Mouse (Mus musculus) MEL (cell line): ENCODE data around the gene Sox6. TPM values are rescaled to one million over a fixed set of nuclear protein-coding genes. Genes with fewer than 3 reads are reported as not detected.

Experiments used
- DNase-seq: peaks from one replicate; pipeline ENCODE4 v3.0.0; 2011; ENCODE audit warnings: low read depth, low spot score
- H3K27ac ChIP-seq: 2 replicates; pipeline ENCODE4 v1.5.1; 2012; ENCODE audit warnings: low read depth, mild to moderate bottlenecking, control low read depth, low read length, moderate library complexity; ENCODE audit not compliant: control insufficient read depth
- H3K27me3 ChIP-seq, 2 experiments: fragments of 150-350 bp in 1 of 2; sonication (generic) in 1 of 2; 2 replicates each; pipeline ENCODE4 v1.6.1; 2012; ENCODE audit warnings: low read length in 2 of 2, mild to moderate bottlenecking in 2 of 2, improper control_type of control experiment in 1 of 2, moderate library complexity in 1 of 2; ENCODE audit not compliant: insufficient read depth in 2 of 2, control insufficient read depth in 1 of 2
- H3K36me3 ChIP-seq, 2 experiments: 2 replicates each; pipeline ENCODE4 v1.6.1; 2012 to 2014; ENCODE audit warnings: low read length in 2 of 2, improper control_type of control experiment in 1 of 2, inconsistent platforms in 1 of 2, mild to moderate bottlenecking in 1 of 2; ENCODE audit not compliant: insufficient read depth in 2 of 2, control insufficient read depth in 1 of 2
- H3K4me1 ChIP-seq, 2 experiments: fragments of 150-350 bp in 1 of 2; sonication (generic) in 1 of 2; 2 replicates each; pipeline ENCODE4 v1.6.1; 2012; ENCODE audit warnings: low read length in 2 of 2, improper control_type of control experiment in 1 of 2, mild to moderate bottlenecking in 1 of 2; ENCODE audit not compliant: insufficient read depth in 2 of 2, control insufficient read depth in 1 of 2
- H3K4me3 ChIP-seq, 2 experiments: fragments of 150-350 bp in 1 of 2; sonication (generic) in 1 of 2; 2 replicates each; pipeline ENCODE4 v1.5.1; 2012; ENCODE audit warnings: low read depth in 2 of 2, low read length in 2 of 2, mild to moderate bottlenecking in 2 of 2, moderate library complexity in 2 of 2, control low read depth in 1 of 2, improper control_type of control experiment in 1 of 2; ENCODE audit not compliant: control insufficient read depth in 1 of 2, insufficient read depth in 1 of 2
- H3K79me2 ChIP-seq: 2 replicates; pipeline ENCODE4 v1.6.1; 2012; ENCODE audit warnings: mild to moderate bottlenecking, low read length, moderate library complexity; ENCODE audit not compliant: control insufficient read depth, poor library complexity, insufficient read depth
- H3K9ac ChIP-seq: 2 replicates; pipeline ENCODE4 v1.6.1; 2012; ENCODE audit warnings: low read depth, mild to moderate bottlenecking, control low read depth, low read length, moderate library complexity; ENCODE audit not compliant: control insufficient read depth, poor library complexity, severe bottlenecking
- H3K9me3 ChIP-seq: fragments of 150-350 bp; sonication (generic); replicated peaks from 2 replicates; pipeline ENCODE4 v1.6.1; 2012; ENCODE audit warnings: mild to moderate bottlenecking, low read length, improper control_type of control experiment, moderate library complexity; ENCODE audit not compliant: insufficient read depth
- BHLHE40 ChIP-seq: IDR thresholded peaks from 2 replicates; pipeline ENCODE4 v1.6.1; 2012; ENCODE audit warnings: low read depth, mild to moderate bottlenecking, inconsistent platforms, low read length, improper control_type of control experiment, borderline replicate concordance
- CHD1 ChIP-seq: IDR thresholded peaks from 2 replicates; pipeline ENCODE4 v1.6.1; 2012; ENCODE audit warnings: low read depth, mild to moderate bottlenecking, inconsistent platforms, low read length, improper control_type of control experiment
- ELF1 ChIP-seq: IDR thresholded peaks from 2 replicates; pipeline ENCODE4 v1.6.1; 2014; ENCODE audit warnings: low read depth, mild to moderate bottlenecking, inconsistent platforms, low read length, improper control_type of control experiment, moderate library complexity
- GATA1 ChIP-seq: IDR thresholded peaks from 2 replicates; pipeline ENCODE4 v1.6.1; 2011; ENCODE audit warnings: low read depth, low read length, improper control_type of control experiment
- HCFC1 ChIP-seq: IDR thresholded peaks from 2 replicates; pipeline ENCODE4 v1.6.1; 2012; ENCODE audit warnings: low read depth, mild to moderate bottlenecking, inconsistent platforms, low read length, improper control_type of control experiment, moderate library complexity
- JUND ChIP-seq: IDR thresholded peaks from 2 replicates; pipeline ENCODE4 v1.6.1; 2011; ENCODE audit warnings: low read depth, mild to moderate bottlenecking, improper control_type of control experiment, low read length
- KAT2A ChIP-seq: conservative IDR thresholded peaks from 2 replicates; pipeline ENCODE4 v1.6.1; 2012; ENCODE audit warnings: low read depth, low read length, improper control_type of control experiment, inconsistent platforms
- MAFK ChIP-seq: IDR thresholded peaks from 2 replicates; pipeline ENCODE4 v1.6.1; 2011; ENCODE audit warnings: low read depth, mild to moderate bottlenecking, low read length, improper control_type of control experiment, borderline replicate concordance
- MAX ChIP-seq: IDR thresholded peaks from 2 replicates; pipeline ENCODE4 v1.6.1; 2011; ENCODE audit warnings: low read length, improper control_type of control experiment
- MAZ ChIP-seq: IDR thresholded peaks from 2 replicates; pipeline ENCODE4 v1.6.1; 2012; ENCODE audit warnings: low read depth, mild to moderate bottlenecking, inconsistent platforms, low read length, improper control_type of control experiment
- MXI1 ChIP-seq: IDR thresholded peaks from 2 replicates; pipeline ENCODE4 v1.6.1; 2011; ENCODE audit warnings: mild to moderate bottlenecking, low read depth, low read length, improper control_type of control experiment
- MYC ChIP-seq: IDR thresholded peaks from 2 replicates; pipeline ENCODE4 v1.6.1; 2011; ENCODE audit warnings: low read depth, mild to moderate bottlenecking, low read length, improper control_type of control experiment, moderate library complexity
- POLR2A ChIP-seq, 2 experiments: IDR thresholded peaks; 2 replicates each; pipeline ENCODE4 v1.6.1; 2011 to 2012; ENCODE audit warnings: low read length in 2 of 2, mild to moderate bottlenecking in 2 of 2, control low read depth in 1 of 2, improper control_type of control experiment in 1 of 2, low read depth in 1 of 2, moderate library complexity in 1 of 2; ENCODE audit not compliant: control insufficient read depth in 1 of 2, insufficient read depth in 1 of 2, poor library complexity in 1 of 2
- POLR2AphosphoS2 ChIP-seq: IDR thresholded peaks from 2 replicates; pipeline ENCODE4 v1.6.1; 2011; ENCODE audit warnings: low read length, improper control_type of control experiment
- POLR2AphosphoS5 ChIP-seq: IDR thresholded peaks from 2 replicates; pipeline ENCODE4 v1.6.1; 2012; ENCODE audit warnings: low read depth, borderline replicate concordance, mild to moderate bottlenecking, inconsistent platforms, low read length, moderate library complexity, mixed read lengths
- SIN3A ChIP-seq: IDR thresholded peaks from 2 replicates; pipeline ENCODE4 v1.6.1; 2012; ENCODE audit warnings: low read length, improper control_type of control experiment, inconsistent platforms
- SMC3 ChIP-seq: IDR thresholded peaks from 2 replicates; pipeline ENCODE4 v1.6.1; 2011; ENCODE audit warnings: low read depth, low read length, improper control_type of control experiment
- TAL1 ChIP-seq: IDR thresholded peaks from 2 replicates; pipeline ENCODE4 v1.6.1; 2012; ENCODE audit warnings: mild to moderate bottlenecking, inconsistent platforms, low read length, moderate library complexity, mixed read lengths
- TCF12 ChIP-seq: IDR thresholded peaks from 2 replicates; pipeline ENCODE4 v1.6.1; 2014; ENCODE audit warnings: low read depth, mild to moderate bottlenecking, inconsistent platforms, low read length, improper control_type of control experiment, moderate library complexity
- USF1 ChIP-seq: IDR thresholded peaks from 2 replicates; pipeline ENCODE4 v1.6.1; 2014; ENCODE audit warnings: low read depth, mild to moderate bottlenecking, inconsistent platforms, low read length, improper control_type of control experiment, moderate library complexity
- USF2 ChIP-seq, 2 experiments: IDR thresholded peaks; 2 replicates each; pipeline ENCODE4 v1.6.1; 2011 to 2012; ENCODE audit warnings: improper control_type of control experiment in 2 of 2, low read length in 2 of 2, borderline replicate concordance in 1 of 2, inconsistent platforms in 1 of 2, low read depth in 1 of 2, mild to moderate bottlenecking in 1 of 2; ENCODE audit not compliant: insufficient read depth in 1 of 2
- ZKSCAN1 ChIP-seq: IDR thresholded peaks from 2 replicates; pipeline ENCODE4 v1.6.1; 2012; ENCODE audit warnings: low read depth, mild to moderate bottlenecking, inconsistent platforms, low read length, improper control_type of control experiment, moderate library complexity
- ZMIZ1 ChIP-seq: IDR thresholded peaks from 2 replicates; pipeline ENCODE4 v1.6.1; 2012; ENCODE audit warnings: low read depth, mild to moderate bottlenecking, inconsistent platforms, low read length, improper control_type of control experiment, moderate library complexity
- ZNF384 ChIP-seq: IDR thresholded peaks from 2 replicates; pipeline ENCODE4 v1.6.1; 2012; ENCODE audit warnings: low read depth, mild to moderate bottlenecking, inconsistent platforms, low read length, improper control_type of control experiment
- polyA plus RNA-seq, 2 experiments: library from polyadenylated mRNA; stranded (reverse) in 1 of 2; unstranded in 1 of 2; fragments of >175 nt in 1 of 2; fragments of >200 nt in 1 of 2; gene quantifications; 2 replicates each; pipeline versions ENCODE4 v1.2.1 to v1.2.4; 2012; ENCODE audit warnings: low replicate concordance in 2 of 2, low read depth in 1 of 2; ENCODE audit not compliant: insufficient read length in 2 of 2, insufficient read depth in 1 of 2, missing spikeins in 1 of 2
- total RNA-seq: library from RNA; depleted of rRNA; stranded (reverse); fragments of 300-350 nt; gene quantifications from 2 replicates; pipeline ENCODE4 v1.2.3, GENCODE M21; 2012

Gene Sox6
- total and polyA plus RNA-seq, 3 experiments, result 2.6 to 4.6 TPM; not detected in 1

GRCm38 (mm10) chr7:115485664-115486409 lies 552.8 kb downstream of the Sox6 start:
- DNase-seq, result no peak
- no peaks in the 10 kb centered on the region for H3K4me1 ChIP-seq
- no peak for TF ChIP-seq MXI1
- TF ChIP-seq MAFK, result no peak
- TF ChIP-seq POLR2A (IDR thresholded peaks at IDR 0.05; ENCODE audit: control insufficient read depth in 1 of 2, insufficient read depth in 1 of 2, low read depth in 1 of 2, low read length in 2 of 2, poor library complexity in 1 of 2), result no peak
- TF ChIP-seq ZKSCAN1, result no peak
- TF ChIP-seq HCFC1, result no peak
- no peak for TF ChIP-seq MYC
- TF ChIP-seq MAZ, result no peak
- TF ChIP-seq ZMIZ1, result no peak
- no peak for TF ChIP-seq KAT2A
- TF ChIP-seq SIN3A, result no peak
- TF ChIP-seq TCF12, result no peak
- no peak for TF ChIP-seq TAL1
- TF ChIP-seq MAX, result no peak
- TF ChIP-seq SMC3, result no peak
- no peak for TF ChIP-seq JUND
- TF ChIP-seq CHD1, result no peak
- TF ChIP-seq POLR2AphosphoS2, result no peak
- TF ChIP-seq, all 39 proteins: peak for 0
- Histone ChIP-seq H3K27me3 (no peaks in the 10 kb centered on the region), H3K27ac (no peak overlapping the region), H3K9ac (no peak overlapping the region), H3K4me3 (no peak overlapping the region), H3K9me3 (no peaks in the 10 kb centered on the region), H3K36me3 (no peaks in the 10 kb centered on the region), H3K79me2 (no peaks in the 10 kb centered on the region)

GRCm38 (mm10) chr7:115477763-115478162 lies 560.8 kb downstream of the Sox6 start:
- Histone ChIP-seq H3K9me3 (no peaks in the 10 kb centered on the region), H3K4me1 (no peaks in the 10 kb centered on the region), H3K27ac (no peak overlapping the region)
- no peak for TF ChIP-seq USF1
- TF ChIP-seq USF2 (IDR thresholded peaks at IDR 0.05; ENCODE audit: borderline replicate concordance in 1 of 2, insufficient read depth in 1 of 2, low read depth in 1 of 2, low read length in 2 of 2), result no peak
- no peak for TF ChIP-seq JUND
- no peak for TF ChIP-seq ELF1
- no peak for TF ChIP-seq ZKSCAN1
- TF ChIP-seq BHLHE40, result no peak
- no peak for TF ChIP-seq TCF12
- TF ChIP-seq POLR2AphosphoS2, result no peak
- TF ChIP-seq MYC, result no peak
- TF ChIP-seq MAX, result no peak
- TF ChIP-seq POLR2AphosphoS5, result no peak
- no peak for TF ChIP-seq ZNF384
- TF ChIP-seq KAT2A, result no peak
- TF ChIP-seq GATA1, result no peak
- TF ChIP-seq, all 39 proteins: peak for 0
- Histone ChIP-seq H3K4me3 (no peak overlapping the region), H3K9ac (no peak overlapping the region), H3K79me2 (no peaks in the 10 kb centered on the region), H3K27me3 (no peaks in the 10 kb centered on the region), H3K36me3 (no peaks in the 10 kb centered on the region)
- DNase-seq, result no peak
